Mouse (Mus musculus): ENCODE data around the gene Slc7a14.

DNA sequence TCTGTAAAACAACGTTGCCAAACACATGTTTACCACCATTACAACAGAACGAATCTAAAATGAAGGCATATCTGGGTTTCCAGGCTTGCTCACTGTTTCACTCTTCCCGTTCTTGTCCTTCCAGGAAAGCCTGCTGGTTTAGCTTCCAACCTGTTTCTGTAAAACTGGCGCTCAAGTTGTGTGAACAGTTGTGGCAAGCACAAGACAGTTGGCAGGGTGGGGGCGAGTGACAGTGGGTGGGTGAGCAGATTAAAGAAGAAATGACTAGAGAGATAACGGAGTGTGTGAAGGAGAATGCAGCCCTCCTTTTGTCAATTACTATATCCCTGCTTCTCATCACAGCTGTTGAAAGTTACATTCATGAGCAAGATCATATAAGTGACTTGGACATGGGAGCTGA is 2.2 kb downstream of the Slc7a14 start:
- TF ChIP-seq CTCF (IDR thresholded peaks at IDR 0.05; ENCODE audit: extremely low read depth, insufficient read depth, insufficient read length, insufficient replicate concordance): no peak
- no peak for TF ChIP-seq POLR2A (IDR thresholded peaks at IDR 0.05; ENCODE audit: low read depth, low read length)

Measured in spleen, adult 2 months (tissue).